Mouse (Mus musculus) spleen, postnatal 10 days (tissue): ENCODE data around the gene Ssu72.
A peak's percentile ranks its signal among the peaks of the same experiment; 100 is the strongest.
"Not testable (repeated sequence)": the region's sequence is repeated elsewhere in the genome, so short reads cannot be mapped to it uniquely, and the experiment has no call there.

Experiments used
- DNase-seq, 2 experiments: peaks; one replicate each; pipeline ENCODE4 v3.0.0; 2021 to 2022; ENCODE audit warnings: low spot score in 2 of 2

Ssu72 gene

GRCm38 (mm10) chr4:155704721-155705591 is at the start of gene Ssu72:
Gene Ssu72, plus strand, starts transcription at chr4:155704800.
- DNase-seq, result peak; percentile 96

- DNase-seq, result no peak
Measured at GRCm38 (mm10) chr4:155656214-155656751, 48.3 kb upstream of the Ssu72 start.

GRCm38 (mm10) chr4:155658961-155659360 is 45.6 kb upstream of the Ssu72 start:
- no peak for DNase-seq

GRCm38 (mm10) chr4:155660641-155661040 is 44.0 kb upstream of the Ssu72 start:
- DNase-seq, result no peak

- no peak for DNase-seq
Measured at GRCm38 (mm10) chr4:155666903-155667302, 37.7 kb upstream of the Ssu72 start.

- DNase-seq, result peak; percentile 96 to 98
Measured at GRCm38 (mm10) chr4:155668689-155669597, 35.7 kb upstream of the Ssu72 start, which contains the start of gene Mib2. Gene Mib2, minus strand, starts transcription at chr4:155669198.

- DNase-seq, result no peak
Measured at GRCm38 (mm10) chr4:155669598-155670075, 35.0 kb upstream of the Ssu72 start.

GRCm38 (mm10) chr4:155670236-155670635 is 34.4 kb upstream of the Ssu72 start:
- not testable (repeated sequence) for DNase-seq

- no peak for DNase-seq
Measured at GRCm38 (mm10) chr4:155672082-155672481, 32.5 kb upstream of the Ssu72 start.

- no peak for DNase-seq
Measured at GRCm38 (mm10) chr4:155675991-155676390, 28.6 kb upstream of the Ssu72 start.

GRCm38 (mm10) chr4:155683670-155684277 is 20.8 kb upstream of the Ssu72 start:
- not testable (repeated sequence) for DNase-seq

- not testable (repeated sequence) for DNase-seq
Measured at GRCm38 (mm10) chr4:155687764-155688163, 16.8 kb upstream of the Ssu72 start.

GRCm38 (mm10) chr4:155690571-155691375 is 13.8 kb upstream of the Ssu72 start:
- no peak for DNase-seq

GRCm38 (mm10) chr4:155692421-155692820 is 12.2 kb upstream of the Ssu72 start:
- no peak for DNase-seq

- DNase-seq, result peak in 1 of 2 experiments; percentile 61
Measured at GRCm38 (mm10) chr4:155694111-155694481, 10.5 kb upstream of the Ssu72 start, which contains the start of gene Fndc10. Gene Fndc10, plus strand, starts transcription at chr4:155694342.

GRCm38 (mm10) chr4:155694482-155695401 is 9.9 kb upstream of the Ssu72 start:
- DNase-seq, result peak; percentile 41 to 66

GRCm38 (mm10) chr4:155695531-155696062 is 9.0 kb upstream of the Ssu72 start:
- no peak for DNase-seq

GRCm38 (mm10) chr4:155696261-155697255 is 8.0 kb upstream of the Ssu72 start:
- DNase-seq, result no peak
